Mouse (Mus musculus) embryonic facial prominence, embryonic 11.5 days (tissue): Measurements from ENCODE around the gene Map1b. TPM values are rescaled to one million over a fixed set of nuclear protein-coding genes. Genes with fewer than 3 reads are reported as not detected.

ENCODE experiments used
- ATAC-seq: fragments of 200-750 bp; cut with Nextera tagmentation; replicated peaks from 2 replicates; pipeline ENCODE4 v1.8.0; 2017; ENCODE audit warnings: low read depth; ENCODE audit not compliant: insufficient number of reproducible peaks, low FRiP score, low TSS enrichment
- DNase-seq: peaks from one replicate; pipeline ENCODE4 v3.0.0-alpha.2; 2015; ENCODE audit warnings: low spot score
- H3K27ac ChIP-seq: fragments of 300-500 bp; sonication (generic); replicated peaks from 2 replicates; pipeline ENCODE4 v1.5.1; 2014; ENCODE audit warnings: mild to moderate bottlenecking, low read depth, low read length, control low read depth
- H3K27me3 ChIP-seq: fragments of 300-500 bp; sonication (generic); 2 replicates; pipeline ENCODE4 v1.6.1; 2014; ENCODE audit warnings: mild to moderate bottlenecking, low read length, moderate library complexity, mixed read lengths; ENCODE audit not compliant: control insufficient read depth, insufficient read depth
- H3K36me3 ChIP-seq: fragments of 300-500 bp; sonication (generic); replicated peaks from 2 replicates; pipeline ENCODE4 v1.6.1; 2014; ENCODE audit warnings: low read depth, mild to moderate bottlenecking, low read length, moderate library complexity, mixed read lengths; ENCODE audit not compliant: control insufficient read depth, insufficient read depth
- H3K4me1 ChIP-seq: fragments of 300-500 bp; sonication (generic); 2 replicates; pipeline ENCODE4 v1.6.1; 2014; ENCODE audit warnings: low read length, mixed read lengths; ENCODE audit not compliant: control insufficient read depth, insufficient read depth
- H3K4me2 ChIP-seq: fragments of 300-500 bp; sonication (generic); 2 replicates; pipeline ENCODE4 v1.6.1; 2014; ENCODE audit warnings: low read depth, mild to moderate bottlenecking, control low read depth, low read length, moderate library complexity
- H3K4me3 ChIP-seq: fragments of 300-500 bp; sonication (generic); 2 replicates; pipeline ENCODE4 v1.5.1; 2014; ENCODE audit warnings: low read depth, low read length, control low read depth
- H3K9ac ChIP-seq: fragments of 300-500 bp; sonication (generic); replicated peaks from 2 replicates; pipeline ENCODE4 v1.6.1; 2014; ENCODE audit warnings: mild to moderate bottlenecking, control low read depth, low read length
- H3K9me3 ChIP-seq: fragments of 300-500 bp; sonication (generic); replicated peaks from 2 replicates; pipeline ENCODE4 v1.6.1; 2016; ENCODE audit warnings: mild to moderate bottlenecking, low read length, inconsistent platforms, mixed read lengths; ENCODE audit not compliant: control insufficient read depth
- WGBS: fragments of 180-500 bp; shearing (Covaris S2); extraction: QIAGEN DNeasy Blood & Tissue Kit; methylation state at CpG from one replicate; pipeline ENCODE4 v1.1.7; 2014; 5-methylcytosine and 5-hydroxymethylcytosine counted together
- polyA plus RNA-seq: library from polyadenylated mRNA; unstranded; fragments of >200 nt; fragmentation: Nextera tagmentation; extraction: Ambion mirVana; gene quantifications from 2 replicates; pipeline ENCODE4 v1.2.1, GENCODE M21; 2014

Gene Map1b
- polyA plus RNA-seq, 1 experiment from 2014 or later, result 257 TPM

- no peaks in the 10 kb centered on the region for H3K27me3 ChIP-seq
- ATAC-seq, result no peak
- no peak overlapping the region for H3K4me2 ChIP-seq
- no peaks in the 10 kb centered on the region for H3K36me3 ChIP-seq
- H3K9me3 ChIP-seq, result no peaks in the 10 kb centered on the region
- no peak for DNase-seq
- 81% methylated on average over 11 of the region's 11 CpGs for WGBS
- H3K27ac ChIP-seq, result no peak overlapping the region
- H3K9ac ChIP-seq, result no peak overlapping the region
- no peak overlapping the region for H3K4me3 ChIP-seq
- peaks cover 7% of the 10 kb centered on the region; the same call in 1 of the 2 replicates for H3K4me1 ChIP-seq
Measured at GRCm38 (mm10) chr13:99505826-99506579, 10.3 kb downstream of the Map1b start.

- no peak for ATAC-seq
- peaks cover 7% of the 10 kb centered on the region; the same call in 1 of the 2 replicates for H3K4me1 ChIP-seq
- no peak overlapping the region for H3K27ac ChIP-seq
- no peak overlapping the region for H3K4me3 ChIP-seq
- H3K4me2 ChIP-seq, result no peak overlapping the region
- no peaks in the 10 kb centered on the region for H3K27me3 ChIP-seq
- no peak for DNase-seq
- H3K9me3 ChIP-seq, result no peaks in the 10 kb centered on the region
- no peak overlapping the region for H3K9ac ChIP-seq
- no peaks in the 10 kb centered on the region for H3K36me3 ChIP-seq
- 89% methylated on average over 14 of the region's 14 CpGs for WGBS
Measured at GRCm38 (mm10) chr13:99503370-99503979, 12.9 kb downstream of the Map1b start.

- Histone ChIP-seq H3K4me2 (no peak overlapping the region), H3K4me1 (peaks cover 7% of the 10 kb centered on the region; the same call in 1 of the 2 replicates), H3K9ac (no peak overlapping the region), H3K27ac (no peak overlapping the region), H3K36me3 (no peaks in the 10 kb centered on the region), H3K27me3 (no peaks in the 10 kb centered on the region), H3K4me3 (no peak overlapping the region), H3K9me3 (no peaks in the 10 kb centered on the region)
- DNase-seq (no peak), ATAC-seq (no peak)
- 68% methylated on average over 7 of the region's 7 CpGs for WGBS
Measured at GRCm38 (mm10) chr13:99502911-99503310, 13.4 kb downstream of the Map1b start.

GRCm38 (mm10) chr13:99502126-99502744 lies 14.1 kb downstream of the Map1b start:
- Histone ChIP-seq H3K27ac (0 out of 2 replicates have a peak overlapping the region, but pooled peaks have one; percentile 20), H3K27me3 (no peaks in the 10 kb centered on the region), H3K4me2 (no peak overlapping the region), H3K9me3 (no peaks in the 10 kb centered on the region), H3K36me3 (no peaks in the 10 kb centered on the region), H3K4me1 (peaks cover 7% of the 10 kb centered on the region; the same call in 1 of the 2 replicates), H3K9ac (no peak overlapping the region), H3K4me3 (no peak overlapping the region)
- DNase-seq (no peak), ATAC-seq (no peak)
- WGBS, result 60% methylated on average over 13 of the region's 13 CpGs

GRCm38 (mm10) chr13:99501393-99501792 lies 14.9 kb downstream of the Map1b start:
- H3K4me2 ChIP-seq, result no peak overlapping the region
- DNase-seq (no peak), ATAC-seq (no peak)
- 54% methylated on average over 7 of the region's 7 CpGs for WGBS
- H3K27me3 ChIP-seq, result no peaks in the 10 kb centered on the region
- 0 out of 2 replicates have a peak overlapping the region, but pooled peaks have one; percentile 6 for H3K27ac ChIP-seq
- no peak overlapping the region for H3K9ac ChIP-seq
- no peaks in the 10 kb centered on the region for H3K36me3 ChIP-seq
- no peaks in the 10 kb centered on the region for H3K9me3 ChIP-seq
- H3K4me1 ChIP-seq, result peaks cover 7% of the 10 kb centered on the region; the same call in 1 of the 2 replicates
- H3K4me3 ChIP-seq, result no peak overlapping the region

- DNase-seq, result peak; percentile 40
- no peaks in the 10 kb centered on the region for H3K9me3 ChIP-seq
- H3K4me3 ChIP-seq, result no peak overlapping the region
- H3K9ac ChIP-seq, result no peak overlapping the region
- H3K27me3 ChIP-seq, result no peaks in the 10 kb centered on the region
- no peak overlapping the region for H3K27ac ChIP-seq
- H3K36me3 ChIP-seq, result no peaks in the 10 kb centered on the region
- H3K4me1 ChIP-seq, result peaks cover 7% of the 10 kb centered on the region; the same call in 1 of the 2 replicates
- ATAC-seq, result no peak
- no peak overlapping the region for H3K4me2 ChIP-seq
- 62% methylated on average over 3 of the region's 3 CpGs for WGBS
Measured at GRCm38 (mm10) chr13:99500609-99501008, 15.7 kb downstream of the Map1b start.

GRCm38 (mm10) chr13:99499764-99500163 lies 16.6 kb downstream of the Map1b start:
- 85% methylated on average over 9 of the region's 9 CpGs for WGBS
- Histone ChIP-seq H3K4me2 (no peak overlapping the region), H3K27ac (no peak overlapping the region), H3K9me3 (no peaks in the 10 kb centered on the region), H3K9ac (no peak overlapping the region), H3K4me3 (no peak overlapping the region), H3K36me3 (no peaks in the 10 kb centered on the region), H3K27me3 (no peaks in the 10 kb centered on the region), H3K4me1 (peaks cover 7% of the 10 kb centered on the region; the same call in 1 of the 2 replicates)
- ATAC-seq, result no peak
- DNase-seq, result no peak

GRCm38 (mm10) chr13:99496106-99496505 lies 20.2 kb downstream of the Map1b start:
- WGBS, result 85% methylated on average over 7 of the region's 7 CpGs
- no peaks in the 10 kb centered on the region for H3K9me3 ChIP-seq
- no peaks in the 10 kb centered on the region for H3K4me1 ChIP-seq
- DNase-seq (no peak), ATAC-seq (no peak)
- no peak overlapping the region for H3K4me3 ChIP-seq
- H3K27me3 ChIP-seq, result no peaks in the 10 kb centered on the region
- H3K9ac ChIP-seq, result no peak overlapping the region
- H3K36me3 ChIP-seq, result no peaks in the 10 kb centered on the region; the same call in 1 of the 2 replicates
- H3K4me2 ChIP-seq, result no peak overlapping the region
- no peak overlapping the region for H3K27ac ChIP-seq
